Mouse (Mus musculus): Measurements from ENCODE around the gene Msrb1.
"Not testable (repeated sequence)": the region's sequence is repeated elsewhere in the genome, so short reads cannot be mapped to it uniquely, and the experiment has no call there.

DNA sequence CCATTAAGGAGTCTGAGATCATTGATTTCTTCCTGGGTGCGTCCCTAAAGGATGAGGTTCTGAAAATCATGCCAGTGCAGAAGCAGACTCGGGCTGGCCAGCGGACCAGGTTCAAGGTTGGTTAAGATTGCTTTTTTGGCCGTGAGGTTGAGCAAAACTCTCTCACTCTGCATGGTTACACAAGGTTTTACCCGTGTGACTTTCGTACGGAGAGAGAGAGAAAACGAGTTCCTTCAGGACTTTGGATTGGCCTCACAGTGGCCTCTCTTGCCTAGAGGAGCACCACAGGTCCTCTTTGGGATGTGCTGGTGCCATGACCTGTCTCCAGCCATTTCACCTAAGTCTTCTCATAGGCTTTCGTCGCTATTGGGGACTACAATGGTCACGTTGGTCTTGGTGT lies 15.8 kb upstream of the Msrb1 start:
- not testable (repeated sequence) for TF ChIP-seq GATA1, TAL1 (IDR thresholded peaks at IDR 0.05; ENCODE audit: low read length)

Data from erythroblast, embryonic 14.5 days (primary cell).